Mouse (Mus musculus): ENCODE measurements at regions not wholly inside any gene's neighbourhood (a gene's known extent, or its start where the extent isn't known, plus 50 kb on each side); places are given as distances from the start of the nearest gene placed in this dataset.

DNA sequence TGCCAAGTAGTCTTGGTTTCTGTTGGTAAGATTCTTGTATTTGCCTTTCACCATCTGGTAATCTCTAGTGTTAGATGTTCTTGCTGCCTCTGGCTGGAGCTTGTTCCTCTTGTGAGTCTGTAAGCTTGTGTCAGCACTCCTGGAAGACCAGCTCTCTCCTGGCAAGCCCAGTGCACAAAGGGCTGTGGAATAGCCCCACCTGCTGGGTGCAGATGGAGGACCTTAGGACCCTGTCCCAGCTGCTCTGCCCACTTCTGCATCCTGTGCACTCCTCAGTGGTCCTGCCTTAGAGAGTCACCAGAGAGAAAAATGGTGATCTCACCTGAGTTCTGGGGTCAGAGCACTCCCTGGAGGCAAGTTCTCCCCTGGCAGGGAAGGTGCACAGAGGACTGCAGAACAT, 387.2 kb downstream of the Tns1 start:
- intact Hi-C loops (cut with DNase I), result no loop called here

DNA sequence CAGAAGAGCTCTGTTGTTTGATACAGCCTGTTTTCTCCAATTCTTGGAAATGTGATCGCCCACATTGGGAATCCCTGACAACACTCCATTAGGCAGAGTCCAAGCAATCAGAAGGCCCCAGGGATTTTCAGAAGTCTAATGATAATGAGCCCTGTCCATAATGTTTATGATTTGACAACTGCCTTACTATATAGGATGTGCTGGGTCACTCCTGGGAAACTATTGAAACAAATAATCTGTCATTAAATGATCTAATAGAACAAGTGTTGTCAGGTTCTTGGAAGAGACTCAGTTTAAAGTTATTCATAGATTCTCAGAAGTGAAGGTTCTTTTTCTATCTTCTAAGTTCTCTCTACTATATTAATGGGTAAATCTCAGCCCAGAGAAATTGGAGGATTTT, 395.9 kb downstream of the Tns1 start:
- intact Hi-C loops (cut with DNase I), result no loop called here

DNA sequence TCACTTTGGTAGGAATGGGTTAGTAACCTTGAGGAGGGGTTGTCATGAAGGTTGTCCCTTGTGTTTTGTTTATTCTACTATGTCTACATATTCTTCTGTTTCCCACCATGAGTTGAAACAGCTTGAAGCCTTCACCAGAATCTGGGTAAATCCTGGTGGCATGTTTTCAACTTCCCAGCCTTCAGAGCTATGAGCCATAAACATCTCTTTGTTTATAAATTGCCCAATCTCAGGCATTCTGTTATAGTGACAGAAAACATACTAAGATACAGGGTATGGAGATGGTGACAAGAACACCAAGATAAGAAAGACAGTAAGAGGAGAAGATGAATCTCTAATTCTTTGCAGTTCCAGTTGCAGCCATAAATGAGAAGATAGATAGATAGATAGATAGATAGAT, 396.5 kb downstream of the Tns1 start:
- intact Hi-C loops (cut with DNase I), result no loop called here

DNA sequence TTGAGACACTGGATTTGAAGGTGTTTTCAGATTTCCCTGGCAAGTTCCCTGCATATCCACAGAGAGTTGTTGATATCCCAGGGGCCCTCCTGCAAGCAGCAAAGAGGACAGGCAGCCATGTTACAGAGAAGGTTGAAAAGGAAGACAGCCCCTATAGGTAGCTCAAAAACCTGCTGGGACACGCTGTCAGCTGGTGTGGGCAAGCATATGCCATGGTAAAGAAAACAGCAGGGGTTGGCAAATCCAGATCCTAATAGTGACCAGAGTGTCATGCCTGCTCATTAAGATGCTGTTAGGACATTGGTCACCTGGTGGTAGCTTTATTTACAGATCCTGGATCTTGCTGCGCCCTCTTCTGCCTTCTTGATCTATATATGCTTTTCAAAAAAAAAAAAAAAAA, 397.6 kb downstream of the Tns1 start:
- intact Hi-C loops (cut with DNase I), result no loop called here

DNA sequence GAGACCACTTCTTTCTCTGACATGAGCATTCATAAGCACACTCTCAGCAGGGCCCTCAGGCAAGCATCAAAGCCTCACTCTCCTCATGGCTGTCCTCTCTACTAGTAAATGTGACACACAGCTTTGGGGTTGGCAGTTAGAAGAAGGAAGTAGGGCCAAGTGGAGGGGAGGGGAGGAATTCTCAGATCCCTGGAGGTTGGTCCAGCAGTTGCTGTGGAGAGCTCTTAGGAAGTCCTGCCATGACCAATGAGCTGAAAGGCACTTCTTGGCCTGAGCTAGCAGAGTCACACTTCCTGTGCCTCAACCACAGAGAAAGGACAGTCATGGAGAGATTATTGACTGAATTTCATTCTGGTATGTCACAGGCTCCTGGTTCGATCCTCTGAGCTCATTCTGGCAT, 398.8 kb downstream of the Tns1 start:
- intact Hi-C loops (cut with DNase I), result no loop called here

DNA sequence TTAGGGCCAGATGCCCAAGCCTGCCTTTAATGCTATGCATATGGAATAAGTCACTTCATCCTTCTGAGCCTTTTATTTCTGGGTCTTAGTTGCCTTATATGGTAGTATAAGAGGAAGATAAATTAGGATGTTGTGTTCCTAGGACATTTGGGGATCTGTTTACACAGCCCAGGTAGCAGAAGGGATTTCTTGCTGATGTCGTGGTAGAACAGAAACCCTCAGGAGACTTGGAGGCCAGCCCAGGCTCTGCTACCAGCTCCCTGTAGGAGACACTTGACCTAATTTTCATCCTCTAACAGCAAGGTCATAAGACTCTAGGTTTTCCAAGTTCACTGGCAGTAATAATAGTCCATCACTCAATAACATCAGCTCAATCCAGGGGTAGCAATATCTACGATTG, 399.7 kb downstream of the Tns1 start:
- intact Hi-C loops (cut with DNase I), result no loop called here

DNA sequence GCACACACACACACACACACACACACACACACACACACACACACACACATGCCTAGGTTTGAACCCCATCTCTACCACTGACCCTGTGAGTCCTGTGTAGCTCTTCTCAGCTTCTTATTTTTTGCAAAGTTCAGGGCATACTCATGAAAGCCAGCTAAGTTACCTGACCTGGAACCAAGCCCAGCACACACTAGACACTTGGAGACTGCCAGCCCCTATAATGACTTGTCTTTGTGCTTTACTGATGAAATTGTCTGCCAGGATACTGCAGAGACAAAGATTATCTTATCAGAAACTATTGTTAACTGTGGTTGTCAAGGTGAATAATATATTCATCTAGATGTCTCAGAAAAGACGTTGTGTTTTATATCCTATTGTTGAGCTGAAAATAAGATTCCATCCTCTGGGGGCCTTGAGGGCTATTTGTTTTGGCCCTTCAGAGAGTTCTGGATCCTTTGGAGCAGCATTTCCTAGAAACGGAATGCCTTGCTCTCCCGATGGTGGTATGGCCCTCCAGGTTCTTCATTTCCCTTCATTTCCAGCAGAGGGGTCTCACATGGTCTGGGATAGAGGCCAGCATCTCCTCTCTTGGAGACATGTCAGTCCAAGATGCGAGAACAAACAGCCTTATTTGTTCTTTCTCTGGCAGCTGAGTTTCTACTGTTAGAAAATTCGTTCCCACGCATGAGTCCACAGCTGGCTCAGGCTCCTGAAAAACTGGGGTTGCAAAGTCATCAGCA, 402.6 kb downstream of the Tns1 start:
- intact Hi-C loops (cut with DNase I), result no loop called here

DNA sequence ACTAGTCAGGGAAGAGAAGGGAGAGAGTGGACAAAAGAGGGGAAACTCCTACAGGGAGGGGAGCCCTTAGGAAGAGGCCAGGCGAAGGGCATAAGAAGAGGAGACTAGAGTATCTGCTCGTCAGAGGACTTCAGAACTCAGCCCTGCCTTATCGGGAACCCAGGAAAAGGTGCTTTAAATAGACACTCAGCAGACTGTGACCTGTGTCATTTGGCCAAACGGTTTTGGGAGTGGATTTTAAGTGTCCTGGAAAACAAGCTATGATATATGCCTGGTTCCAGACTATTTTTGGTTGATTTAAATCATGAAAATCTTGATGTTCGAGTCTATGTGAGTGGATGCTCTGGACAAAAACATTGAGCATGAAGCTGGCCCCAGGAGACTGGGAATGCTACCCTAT, 405.8 kb downstream of the Tns1 start:
- intact Hi-C loops (cut with DNase I), result no loop called here

DNA sequence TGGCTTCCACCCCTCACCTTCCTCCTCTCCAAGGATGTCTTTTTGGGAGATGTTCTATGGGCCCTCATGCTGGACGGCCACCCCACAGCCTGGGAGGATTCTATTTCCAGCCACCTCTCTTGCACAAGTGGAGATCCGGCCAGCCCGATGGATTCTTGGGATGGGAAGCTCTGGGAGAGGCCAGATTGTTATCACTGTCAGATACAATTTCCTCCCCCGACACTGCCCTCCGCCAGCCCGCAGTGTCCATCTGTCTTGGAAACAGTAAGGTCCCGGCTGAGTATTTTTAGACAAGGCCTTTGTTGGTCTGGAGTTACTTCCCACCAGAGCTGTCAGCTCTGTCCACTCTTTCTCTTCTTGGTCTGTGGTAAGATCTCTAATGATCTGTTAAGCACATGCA, 406.8 kb downstream of the Tns1 start:
- intact Hi-C loops (cut with DNase I), result no loop called here

DNA sequence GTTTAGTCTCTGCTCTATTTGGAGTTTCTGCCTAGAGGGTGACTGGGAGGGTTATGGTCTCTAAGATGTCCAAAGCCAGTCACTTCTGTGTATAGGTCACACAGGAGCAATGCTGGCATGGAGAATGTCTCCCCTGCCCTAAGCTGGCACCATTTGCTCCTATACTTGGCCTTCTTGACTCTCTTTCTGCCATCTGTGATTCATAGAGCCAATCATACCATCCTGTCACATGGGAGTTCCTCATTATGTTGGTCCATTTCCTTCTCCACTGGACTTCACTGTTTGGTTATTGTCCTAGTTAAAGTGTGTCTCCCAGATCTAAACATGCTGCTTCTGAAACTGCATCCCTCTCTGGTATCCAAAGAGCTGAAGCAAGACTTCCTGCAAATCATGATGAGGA, 407.3 kb downstream of the Tns1 start:
- intact Hi-C loops (cut with DNase I), result no loop called here

DNA sequence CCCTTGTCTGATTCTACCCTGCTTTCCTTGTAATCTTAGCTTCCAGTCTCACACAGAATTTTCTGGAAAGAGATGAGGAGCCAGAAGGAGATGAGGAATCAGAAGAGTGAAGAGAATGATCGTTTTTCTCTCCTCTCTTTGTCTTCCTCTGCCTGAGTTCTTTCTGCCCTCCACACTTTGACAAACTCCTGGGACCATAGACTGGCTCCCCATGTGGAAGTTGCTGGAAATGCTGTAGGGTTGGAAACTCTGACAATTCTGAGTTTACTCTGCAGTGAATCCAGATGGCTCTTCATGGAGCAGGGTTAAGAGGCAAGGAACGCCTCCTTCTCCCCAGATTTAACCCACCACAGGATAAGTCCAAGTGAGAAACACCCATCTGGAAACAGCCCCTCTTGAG, 408.7 kb downstream of the Tns1 start:
- intact Hi-C loops (cut with DNase I), result no loop called here

DNA sequence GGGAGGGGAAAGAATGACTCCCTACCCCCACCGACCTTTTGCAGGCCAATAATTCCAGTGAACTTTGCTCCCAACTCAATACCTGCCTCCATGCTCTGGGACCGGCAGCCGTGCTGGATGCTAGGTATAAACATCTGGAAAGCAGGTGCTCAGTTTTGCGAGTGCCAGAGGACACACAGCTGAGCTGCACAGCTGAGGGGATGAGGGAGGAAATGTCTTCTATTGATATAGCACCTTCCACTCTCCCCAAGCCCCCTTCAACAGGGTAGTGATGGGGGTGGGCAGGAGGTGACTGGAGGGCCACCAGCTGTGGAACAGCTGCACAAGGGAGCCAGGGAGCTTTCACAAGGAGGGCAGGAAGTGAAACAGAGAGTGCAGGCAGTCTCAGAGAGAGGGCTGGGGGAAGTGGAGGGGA, 421.8 kb downstream of the Tns1 start:
- intact Hi-C loops (cut with DNase I), result no loop called here

DNA sequence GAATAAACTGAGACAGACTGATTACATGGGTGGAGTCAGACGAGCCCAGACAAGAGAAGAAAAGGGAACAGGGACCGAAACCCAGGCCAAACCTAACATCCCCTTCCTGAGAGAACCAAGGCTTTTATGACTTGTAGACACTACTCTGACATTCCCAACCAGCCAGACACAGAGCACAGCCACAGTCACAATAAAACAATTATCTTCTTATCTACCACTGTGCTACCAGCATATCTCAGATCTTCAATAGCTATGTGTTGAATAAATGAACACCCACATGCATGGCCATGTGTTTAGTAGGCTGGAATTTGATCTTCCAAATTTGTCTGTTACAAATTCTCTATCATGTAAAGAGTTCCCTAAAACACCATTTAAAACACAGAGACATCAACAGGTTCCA, 430.7 kb downstream of the Tns1 start:
- intact Hi-C loops (cut with DNase I), result no loop called here

DNA sequence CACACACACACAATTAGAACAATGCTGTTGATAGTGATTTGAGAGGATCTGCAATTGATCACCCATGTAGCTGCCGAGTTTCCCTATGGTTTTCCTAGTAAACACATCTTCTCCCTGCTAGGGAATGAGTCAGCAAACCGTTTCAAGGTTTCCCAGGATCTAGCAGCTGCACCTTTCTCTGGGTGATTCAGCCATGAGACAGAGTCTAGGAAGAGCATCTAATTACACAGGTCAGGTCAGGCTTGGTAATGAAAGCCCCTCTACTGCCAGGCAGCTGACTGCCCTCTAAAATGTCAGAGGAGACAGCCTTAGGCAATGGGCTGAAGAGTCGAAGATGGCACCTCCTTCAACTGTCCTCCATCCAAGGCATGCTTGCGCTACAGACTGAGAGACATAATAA, 438.5 kb downstream of the Tns1 start:
- intact Hi-C loops (cut with DNase I), result no loop called here

DNA sequence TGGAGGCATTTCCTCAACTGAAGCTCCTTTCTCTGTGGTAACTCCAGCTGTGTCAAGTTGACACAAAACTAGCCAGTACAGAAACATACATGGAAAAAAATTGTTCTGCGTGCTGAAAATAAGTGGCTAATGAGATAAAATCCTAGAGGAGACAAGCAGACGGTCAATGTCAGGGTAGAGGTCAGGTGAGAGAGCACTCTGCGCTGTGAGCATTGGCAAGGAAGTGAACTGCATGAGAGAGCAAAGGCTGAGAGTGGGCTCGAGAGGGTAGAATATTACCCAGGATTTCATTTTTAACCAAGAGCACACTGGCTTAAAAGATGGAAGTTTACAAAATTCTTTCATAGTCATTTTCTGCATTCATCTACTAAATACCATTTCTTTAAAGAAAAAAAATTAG, 439.2 kb downstream of the Tns1 start:
- intact Hi-C loops (cut with DNase I), result no loop called here

DNA sequence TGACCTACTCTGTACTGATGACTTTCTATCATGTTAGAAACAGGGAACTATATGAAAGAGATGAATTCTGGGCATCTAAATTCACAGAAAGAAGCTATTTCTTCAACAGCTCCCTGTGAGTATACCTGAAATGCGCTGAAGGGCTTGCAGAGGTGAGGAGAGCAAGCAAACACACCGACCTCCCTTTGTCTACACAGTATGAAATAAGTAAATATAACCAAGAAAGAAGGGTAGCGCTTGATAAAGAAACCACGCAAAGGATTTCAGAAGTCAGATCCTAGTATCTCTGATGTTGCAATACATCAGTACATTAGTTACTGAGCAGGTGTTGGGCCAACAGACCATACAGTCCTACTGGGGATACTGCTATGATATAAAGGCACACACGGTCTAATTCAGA, 440.1 kb downstream of the Tns1 start:
- intact Hi-C loops (cut with DNase I), result no loop called here

DNA sequence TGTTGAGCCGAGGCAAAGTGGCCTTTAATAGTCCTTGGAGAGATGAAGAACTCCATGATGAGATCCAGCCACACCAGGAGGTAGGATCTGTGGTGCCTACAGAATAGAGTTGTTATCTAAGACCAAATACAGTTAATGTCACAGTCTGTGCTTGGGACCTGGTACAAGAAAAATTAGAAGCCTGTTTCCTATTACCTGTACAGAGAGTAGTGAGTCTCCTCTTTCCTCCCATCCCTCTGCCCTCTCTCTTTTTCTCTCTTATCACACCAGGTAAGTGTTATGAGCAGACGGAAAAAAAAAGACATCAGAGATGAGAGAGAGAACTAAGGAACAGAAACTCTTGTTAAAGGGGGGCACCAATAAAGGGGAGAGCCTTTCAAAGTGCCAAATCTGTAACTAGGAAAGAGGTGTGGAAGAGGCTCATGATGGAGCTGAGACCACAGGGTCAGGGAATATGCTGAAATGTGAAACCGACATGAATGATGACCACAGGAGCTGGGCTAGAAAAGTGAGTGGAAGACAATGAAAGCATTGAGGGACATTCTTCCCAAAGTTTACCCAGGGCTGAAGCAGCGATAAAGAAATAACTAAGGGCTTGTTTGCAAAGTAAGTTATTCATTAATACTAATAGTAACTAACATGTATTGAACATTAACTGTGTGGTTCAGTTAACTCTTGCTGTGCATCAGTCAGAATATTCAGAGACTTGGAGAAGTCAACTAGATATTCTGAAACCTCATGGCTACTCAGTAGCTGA, 440.9 kb downstream of the Tns1 start:
- intact Hi-C loops (cut with DNase I), result no loop called here

DNA sequence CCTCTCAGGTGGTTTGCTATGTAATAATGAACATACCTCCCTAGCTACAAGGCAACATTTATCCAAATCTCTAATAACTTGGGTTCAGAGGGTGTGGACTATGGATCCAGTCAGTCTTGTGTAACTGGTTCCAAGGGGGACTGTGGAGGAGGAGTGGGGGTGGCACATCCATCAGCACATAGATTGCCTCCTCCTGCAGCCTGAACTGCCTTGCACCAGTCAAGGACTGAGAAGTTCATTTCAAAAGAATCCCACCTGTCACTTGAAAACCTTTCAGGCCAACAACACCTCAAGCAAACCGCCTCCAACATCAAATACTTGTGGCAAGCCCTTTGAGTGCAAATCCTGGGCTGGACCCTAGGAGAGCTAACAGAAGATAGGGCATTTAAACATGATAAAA, 442.6 kb downstream of the Tns1 start:
- intact Hi-C loops (cut with DNase I), result no loop called here

DNA sequence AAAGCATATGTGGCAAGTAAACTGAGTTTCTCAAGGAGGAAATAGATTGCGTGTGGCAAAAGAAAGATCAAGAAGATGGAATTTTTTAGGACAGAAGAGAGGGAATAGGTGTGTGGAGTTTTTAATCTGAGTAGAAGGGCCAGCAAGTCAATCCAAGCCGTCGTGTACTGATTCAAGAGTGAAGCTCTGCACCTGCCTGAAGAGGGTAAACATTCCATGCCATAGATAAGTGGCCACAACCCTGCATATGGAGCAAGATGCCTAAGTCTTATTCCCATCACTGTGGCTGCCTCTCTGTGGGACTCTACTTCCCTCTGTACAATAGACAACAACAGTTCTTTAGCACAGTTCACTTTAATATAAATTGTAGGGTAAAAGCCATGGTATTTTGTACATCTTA, 443.4 kb downstream of the Tns1 start:
- intact Hi-C loops (cut with DNase I), result no loop called here

DNA sequence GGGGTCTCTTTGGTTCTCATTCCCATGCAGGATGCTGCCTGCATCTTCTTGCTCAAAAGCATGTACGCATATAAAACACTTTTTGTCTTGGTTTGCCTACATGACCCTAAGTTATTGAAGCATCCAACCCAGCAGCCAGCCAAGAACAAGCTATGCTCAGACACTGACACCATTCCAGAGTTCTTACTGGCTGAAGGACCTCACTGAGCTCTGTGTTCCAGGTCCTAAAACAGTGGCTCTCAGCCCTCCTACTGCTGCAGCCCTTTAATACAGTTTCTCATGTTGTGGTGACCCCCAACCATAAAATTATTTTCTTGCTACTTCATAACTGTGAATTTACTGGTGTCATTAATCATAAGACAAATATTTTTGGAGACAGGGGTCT, 450.4 kb downstream of the Tns1 start:
- intact Hi-C loops (cut with DNase I), result no loop called here

DNA sequence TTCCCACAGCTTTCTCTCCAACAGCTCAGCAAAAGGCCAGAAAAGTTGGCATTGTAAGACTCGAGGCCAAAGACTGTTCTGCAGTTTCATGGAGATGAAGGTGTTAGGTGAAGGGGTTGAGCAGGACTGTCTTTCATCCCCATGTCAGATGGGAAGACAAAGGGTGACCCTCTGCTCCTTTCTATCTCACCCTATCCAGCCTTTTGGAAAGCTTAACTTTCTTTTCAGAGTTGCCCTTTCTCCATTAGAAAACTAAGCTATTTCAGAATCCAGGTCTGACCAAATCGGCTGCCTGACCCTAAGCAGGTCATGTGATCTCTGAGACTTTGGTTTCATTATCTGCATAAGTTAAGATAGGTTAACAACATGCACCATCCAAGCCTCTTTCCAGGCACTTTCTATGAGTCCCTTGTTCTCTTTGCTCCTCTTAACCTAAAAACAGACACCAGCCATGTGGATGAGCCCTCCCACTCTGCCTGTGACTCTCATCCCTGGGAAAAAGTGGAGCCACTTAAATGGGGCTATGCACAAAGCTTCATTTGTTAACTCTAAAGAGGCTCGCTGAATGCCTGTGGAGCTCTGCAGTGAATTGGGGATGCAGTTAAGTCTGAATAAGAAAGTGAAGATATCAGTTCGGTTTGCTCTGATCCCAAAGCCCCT, 450.9 kb downstream of the Tns1 start:
- intact Hi-C loops (cut with DNase I), result no loop called here

DNA sequence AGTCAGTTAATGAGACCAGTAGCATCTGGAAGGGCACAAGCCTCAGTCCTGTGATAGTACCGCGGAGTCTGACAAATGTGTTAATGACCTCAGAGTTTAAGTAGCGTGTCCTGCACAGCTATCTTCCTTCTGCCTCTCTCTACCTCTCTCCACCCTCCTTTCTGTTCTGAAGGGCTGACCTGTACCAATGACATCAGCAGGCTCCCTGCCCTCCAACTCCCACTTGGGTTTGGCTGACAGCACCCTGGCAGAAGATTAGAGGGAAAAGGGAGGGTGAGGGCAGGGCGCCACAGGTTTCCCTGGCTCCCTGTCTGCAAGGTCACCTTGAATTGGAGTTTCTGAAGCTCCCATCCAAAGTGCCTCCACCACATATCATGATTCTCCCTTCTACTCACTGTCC, 452.0 kb downstream of the Tns1 start:
- intact Hi-C loops (cut with DNase I), result no loop called here

DNA sequence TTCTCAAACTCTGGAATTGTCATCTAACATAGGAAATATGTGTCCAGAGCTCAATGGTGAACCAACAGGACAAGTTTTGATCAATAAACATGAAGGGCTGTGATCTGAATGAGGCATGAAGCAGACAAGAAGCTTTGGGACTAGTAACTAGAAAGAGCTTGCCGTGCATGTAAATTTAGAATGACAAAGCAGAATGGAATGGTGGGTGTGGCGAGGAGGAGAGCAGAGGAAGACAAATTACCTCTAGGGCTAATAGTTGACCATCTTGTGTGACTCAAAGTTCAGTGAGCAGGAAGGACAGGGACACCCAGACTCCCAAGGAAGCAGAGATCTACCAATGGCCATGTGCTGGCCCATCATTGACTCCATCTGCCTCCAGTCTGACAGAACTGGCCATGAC, 455.6 kb downstream of the Tns1 start:
- intact Hi-C loops (cut with DNase I), result no loop called here

Measured in adrenal gland (tissue).